Mouse (Mus musculus) right cerebral cortex, postnatal 4 days (tissue): ENCODE measurements around the gene Chst11.

Experiments used
- DNase-seq: peaks from one replicate; pipeline ENCODE4 v3.0.0-alpha.2; 2022

Gene Chst11

DNA sequence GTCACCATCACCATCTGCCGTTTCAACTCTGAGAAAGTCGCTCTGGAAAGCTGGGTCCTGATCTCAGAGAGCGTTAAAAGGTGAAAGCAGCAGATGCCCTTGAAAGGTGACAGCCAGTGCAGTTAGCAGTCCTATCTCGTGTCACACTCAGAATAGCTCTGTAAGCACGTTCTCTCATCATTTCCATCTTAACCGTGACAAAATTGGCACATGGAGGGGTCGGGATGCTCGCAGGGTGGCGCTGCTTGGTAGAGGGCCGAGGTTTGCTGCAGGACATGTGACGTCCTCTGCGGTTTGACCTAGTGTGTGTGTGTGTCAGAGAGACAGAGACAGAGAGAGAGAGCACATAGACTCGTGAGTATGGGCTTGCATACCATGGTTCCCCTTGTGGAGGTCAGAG lies 94.5 kb downstream of the Chst11 start:
- DNase-seq, result no peak

DNA sequence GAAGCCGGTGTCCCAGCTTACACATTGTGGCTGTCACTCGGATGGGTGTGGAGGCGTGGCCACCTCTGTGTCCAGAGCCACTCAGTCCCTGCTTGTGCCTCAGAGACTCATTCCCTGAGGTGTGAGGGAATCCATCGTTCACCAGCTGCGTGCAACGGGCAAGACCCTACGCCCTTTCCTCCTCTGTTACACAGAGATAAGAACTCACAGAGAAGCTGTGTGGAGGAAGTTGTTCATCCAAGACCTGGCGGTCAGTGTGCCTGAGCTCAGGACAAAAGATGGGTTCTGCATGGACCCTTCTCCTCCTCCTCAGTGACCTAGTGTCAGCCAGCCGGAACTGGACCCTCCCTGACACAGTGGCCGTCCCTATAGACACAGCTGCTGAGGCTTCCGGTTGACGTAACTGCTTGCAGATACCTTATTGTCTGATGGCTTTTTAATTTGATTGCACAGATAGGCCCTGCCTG lies 95.0 kb downstream of the Chst11 start:
- no peak for DNase-seq

DNA sequence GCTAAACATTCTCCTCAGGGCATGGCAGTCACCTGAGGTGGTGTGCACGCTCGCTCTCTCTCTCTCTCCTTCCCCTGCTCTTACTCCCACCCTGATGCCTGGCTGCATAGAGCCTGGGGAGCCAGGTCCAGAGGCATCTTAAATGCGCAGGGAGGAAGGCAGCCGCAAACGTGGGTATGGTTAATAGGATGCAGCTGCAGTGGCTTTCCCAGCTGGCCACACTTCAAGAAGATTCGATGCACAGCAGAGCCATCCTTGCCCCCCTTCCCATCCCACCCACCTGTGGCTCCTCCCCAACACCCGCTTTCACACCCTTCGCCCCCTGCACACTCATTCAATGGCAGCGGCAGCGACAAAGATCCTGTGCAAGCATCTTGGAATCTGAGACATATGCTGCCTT lies 95.6 kb downstream of the Chst11 start:
- DNase-seq, result no peak

DNA sequence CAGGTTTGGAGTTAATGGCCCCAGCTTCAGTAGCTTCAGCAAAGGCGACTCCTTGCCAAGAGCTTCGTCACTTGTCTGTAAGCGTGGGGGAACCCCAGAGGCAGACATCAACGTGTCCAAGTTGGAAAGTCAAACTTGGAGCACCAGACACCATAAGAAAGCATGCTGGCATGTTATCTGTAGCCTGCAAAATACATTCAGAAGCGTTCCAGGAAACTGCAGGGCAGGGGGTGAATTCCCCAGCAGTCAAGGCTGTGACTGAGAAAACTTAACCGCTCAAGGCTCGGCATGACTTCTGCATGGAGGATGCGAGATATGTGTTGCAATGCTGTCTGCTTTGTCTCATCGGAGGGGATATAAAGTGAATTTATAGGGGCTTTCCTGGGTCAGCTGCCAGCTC lies 98.6 kb downstream of the Chst11 start:
- no peak for DNase-seq

DNA sequence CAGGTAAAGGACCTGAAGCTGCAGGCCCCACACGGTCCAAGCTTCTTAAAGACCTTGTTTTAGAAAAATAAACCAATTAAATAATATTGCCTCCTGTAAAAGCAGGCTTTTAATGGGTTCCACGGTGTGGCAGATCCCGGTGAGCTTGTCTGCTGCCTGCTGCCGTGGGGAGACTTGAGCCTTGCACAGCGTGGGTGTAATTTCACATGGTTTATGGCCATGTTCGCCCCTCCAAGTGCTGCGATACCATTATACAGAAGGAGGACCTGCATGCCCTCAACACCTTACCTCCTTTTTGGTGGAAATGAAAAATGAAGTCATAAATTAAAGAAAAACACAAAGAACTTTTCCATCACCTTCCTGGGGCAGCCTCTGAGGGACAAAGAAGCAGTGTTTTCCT lies 103.0 kb downstream of the Chst11 start:
- DNase-seq, result no peak

DNA sequence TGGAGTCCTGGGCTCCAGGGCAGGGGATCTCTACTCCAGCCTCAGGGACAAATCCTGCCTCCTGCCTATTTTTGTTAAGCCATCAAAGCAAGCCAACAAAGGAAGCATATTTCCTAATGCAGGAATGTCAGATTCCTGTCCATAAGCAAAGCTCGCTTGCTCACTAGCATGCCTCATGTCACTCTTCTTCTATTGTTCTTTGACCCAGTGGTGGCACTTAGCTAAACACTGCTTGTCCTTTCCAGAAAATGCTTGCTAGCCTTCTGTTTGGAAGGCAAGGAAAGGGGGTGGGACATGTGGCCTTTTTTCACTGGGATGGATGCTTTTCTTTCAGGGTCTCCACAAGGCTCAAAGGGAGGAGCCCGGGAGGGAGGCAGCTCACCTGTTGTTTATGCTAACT lies 103.5 kb downstream of the Chst11 start:
- no peak for DNase-seq

DNA sequence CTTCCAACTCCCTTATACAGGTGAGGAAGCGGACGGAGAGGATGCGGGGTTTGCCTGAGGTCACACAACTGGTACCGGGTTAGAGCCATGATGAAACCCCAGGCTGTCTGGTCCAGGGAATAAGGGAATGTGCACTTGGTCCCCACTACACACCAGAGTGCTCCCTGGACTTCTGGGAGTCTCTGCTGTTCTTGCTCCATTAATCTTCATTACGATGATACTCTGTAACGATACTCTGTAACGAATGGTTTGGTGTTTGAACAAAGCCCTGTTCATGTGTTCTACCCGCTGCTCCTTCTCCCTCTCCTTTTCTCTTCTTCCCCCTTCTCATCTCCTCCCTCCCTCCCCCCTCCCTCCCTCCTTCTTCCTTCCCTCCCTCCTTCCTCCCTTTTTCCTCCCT lies 104.9 kb downstream of the Chst11 start:
- no peak for DNase-seq

DNA sequence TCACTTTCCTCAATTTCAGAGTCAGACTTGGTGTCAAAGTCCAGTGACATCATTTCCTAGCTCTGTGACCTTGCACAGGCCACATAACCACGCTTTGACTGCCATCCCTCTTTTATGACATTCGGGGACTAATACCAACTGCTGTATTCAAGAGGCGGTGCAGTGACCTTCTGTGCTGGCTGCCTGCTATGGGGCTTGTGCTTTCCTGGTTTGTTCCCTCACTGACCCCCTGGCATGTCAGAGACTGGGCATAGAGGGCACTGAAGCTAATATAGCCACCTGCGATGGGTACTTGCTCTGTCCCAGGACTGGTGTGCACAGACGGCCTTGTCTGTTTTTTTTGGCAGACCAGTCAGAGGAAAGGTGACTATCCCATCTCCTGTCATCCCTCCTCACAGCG lies 108.4 kb downstream of the Chst11 start:
- no peak for DNase-seq

DNA sequence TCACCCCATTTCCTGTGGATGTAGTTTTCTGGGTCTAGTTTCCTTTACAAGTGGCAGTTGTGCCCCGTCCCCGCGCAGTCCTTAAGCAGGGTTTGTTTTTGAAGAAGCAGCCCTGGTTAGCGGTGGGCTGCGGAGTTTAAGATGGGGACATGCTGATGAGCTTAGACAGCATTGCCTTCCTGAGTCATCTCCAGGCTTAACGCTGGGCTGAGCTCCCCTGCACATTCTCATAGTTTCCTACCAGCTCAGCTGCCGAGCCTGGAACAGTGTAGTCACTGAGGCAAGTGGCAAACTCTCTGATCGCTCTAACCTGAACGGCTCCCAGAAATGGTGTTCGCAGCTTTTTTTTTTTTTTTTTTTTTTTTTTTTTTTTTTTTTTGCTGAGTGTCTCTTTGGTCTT lies 109.0 kb downstream of the Chst11 start:
- no peak for DNase-seq

DNA sequence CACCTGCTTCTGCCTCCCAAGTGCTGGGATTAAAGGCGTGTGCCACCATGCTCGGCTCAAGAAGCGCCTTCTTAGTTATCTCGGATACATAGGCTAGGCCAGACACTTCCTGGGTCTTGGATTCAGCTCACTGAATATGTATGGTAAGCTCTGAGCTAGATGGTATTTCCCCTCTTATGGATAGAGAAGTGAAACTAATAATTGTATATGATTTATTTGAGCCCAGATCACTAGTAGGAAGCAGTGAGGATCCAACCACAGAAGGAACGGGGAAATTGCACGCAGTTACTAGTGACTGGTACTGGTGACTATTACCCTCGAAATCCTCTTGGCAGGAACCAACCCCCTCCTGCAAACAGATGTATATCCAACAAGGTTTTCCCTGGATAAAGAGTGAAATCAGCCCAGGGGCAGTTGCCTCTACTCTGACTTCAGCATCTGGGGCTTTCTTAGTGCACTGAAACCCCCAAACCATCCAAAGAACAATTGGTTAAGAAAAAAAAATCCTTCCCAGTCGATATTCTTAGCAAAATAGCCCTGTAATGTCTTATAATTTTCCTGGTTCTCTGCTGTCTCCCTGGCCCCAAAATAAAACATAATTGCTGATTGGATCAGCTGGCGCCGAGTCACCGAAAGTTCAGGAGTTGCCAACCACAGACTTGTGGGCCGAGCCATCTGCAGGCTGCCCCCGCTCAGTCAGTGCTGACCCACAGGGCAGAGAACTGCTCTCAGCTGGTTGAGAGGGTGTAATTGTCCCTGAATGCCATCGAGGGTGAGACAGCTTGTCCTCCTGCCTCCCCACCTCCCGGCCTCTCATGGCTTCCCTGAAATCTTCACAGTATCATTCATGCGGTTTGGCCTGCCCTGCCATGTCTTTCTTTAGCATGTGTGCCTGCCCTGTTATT lies 109.8 kb downstream of the Chst11 start:
- DNase-seq, result no peak

DNA sequence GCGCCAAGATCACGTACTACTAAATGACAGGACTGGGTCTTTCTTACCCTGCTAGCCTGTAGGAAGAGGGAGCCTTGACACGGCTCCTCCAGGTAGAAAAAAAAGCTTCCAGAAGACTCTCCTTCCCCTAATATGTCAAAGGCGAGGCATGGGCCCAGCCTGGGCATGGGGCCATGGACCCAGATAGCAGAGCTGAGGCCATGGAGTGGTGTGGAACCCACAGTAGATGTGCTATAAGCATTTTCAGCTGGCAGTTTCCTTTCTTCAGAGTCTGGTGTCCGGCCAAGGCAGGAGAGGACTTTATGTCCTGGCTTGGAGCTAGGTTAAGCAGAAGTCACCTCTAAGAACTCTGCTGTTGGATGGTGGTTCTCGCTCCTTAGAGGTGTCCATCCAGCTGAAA lies 111.0 kb downstream of the Chst11 start:
- no peak for DNase-seq

DNA sequence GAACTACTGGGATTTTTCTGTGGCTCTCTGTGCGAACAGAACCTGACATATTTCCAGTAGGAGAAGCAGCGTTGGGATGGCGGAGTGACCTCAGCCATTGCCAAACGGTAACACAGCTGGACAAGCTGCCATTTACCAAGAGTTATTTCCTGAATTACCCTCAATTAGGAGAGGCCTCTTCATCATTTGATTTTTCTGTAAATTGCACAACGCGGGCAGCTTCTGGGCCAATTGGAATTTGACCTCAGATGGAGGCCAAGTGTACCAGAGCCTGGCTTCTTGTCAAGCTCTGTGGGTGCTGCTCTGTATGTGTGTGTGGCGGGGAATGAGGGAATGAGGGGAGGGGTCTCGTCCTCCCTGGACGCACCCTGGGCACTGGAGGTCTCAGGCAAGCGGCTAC lies 113.6 kb downstream of the Chst11 start:
- DNase-seq, result no peak

DNA sequence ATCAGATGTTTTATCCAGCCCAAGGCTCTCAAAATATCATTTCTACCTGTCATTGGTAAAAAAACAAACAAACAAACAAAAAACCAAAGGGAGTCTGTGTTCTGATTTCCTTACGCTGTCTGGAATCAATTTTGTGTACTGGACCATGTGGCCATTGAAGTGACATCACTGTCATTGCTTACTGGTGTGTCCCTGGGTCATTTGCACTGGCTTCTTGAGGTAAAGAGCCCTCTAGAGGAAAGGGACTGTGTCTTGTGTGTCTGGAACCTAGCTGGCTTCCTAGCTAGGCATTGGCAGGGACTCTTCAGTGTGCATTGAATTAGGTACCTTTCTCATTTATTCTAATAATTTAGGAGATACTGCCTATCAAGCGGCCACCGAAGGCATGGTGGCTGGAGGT lies 114.4 kb downstream of the Chst11 start:
- DNase-seq, result no peak

DNA sequence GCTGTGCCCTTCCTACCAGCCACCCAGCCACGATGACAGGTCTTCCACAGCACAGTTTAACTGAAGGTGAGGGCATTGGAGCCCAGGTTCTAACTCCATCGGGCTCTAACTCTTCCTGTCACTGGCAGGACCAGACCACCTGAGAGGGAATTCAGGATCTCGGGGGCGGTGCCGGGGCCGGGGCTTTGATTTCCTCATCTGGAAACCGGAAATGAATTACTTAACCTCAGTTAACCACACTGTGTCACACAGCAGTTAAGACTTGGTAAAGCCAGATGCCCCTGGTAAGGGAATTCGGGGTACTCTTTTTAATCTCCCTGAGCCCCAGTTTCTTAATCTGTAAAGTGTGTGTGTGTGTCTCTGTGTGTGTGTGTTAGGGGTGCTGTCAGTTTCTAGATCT lies 115.6 kb downstream of the Chst11 start:
- DNase-seq, result no peak

DNA sequence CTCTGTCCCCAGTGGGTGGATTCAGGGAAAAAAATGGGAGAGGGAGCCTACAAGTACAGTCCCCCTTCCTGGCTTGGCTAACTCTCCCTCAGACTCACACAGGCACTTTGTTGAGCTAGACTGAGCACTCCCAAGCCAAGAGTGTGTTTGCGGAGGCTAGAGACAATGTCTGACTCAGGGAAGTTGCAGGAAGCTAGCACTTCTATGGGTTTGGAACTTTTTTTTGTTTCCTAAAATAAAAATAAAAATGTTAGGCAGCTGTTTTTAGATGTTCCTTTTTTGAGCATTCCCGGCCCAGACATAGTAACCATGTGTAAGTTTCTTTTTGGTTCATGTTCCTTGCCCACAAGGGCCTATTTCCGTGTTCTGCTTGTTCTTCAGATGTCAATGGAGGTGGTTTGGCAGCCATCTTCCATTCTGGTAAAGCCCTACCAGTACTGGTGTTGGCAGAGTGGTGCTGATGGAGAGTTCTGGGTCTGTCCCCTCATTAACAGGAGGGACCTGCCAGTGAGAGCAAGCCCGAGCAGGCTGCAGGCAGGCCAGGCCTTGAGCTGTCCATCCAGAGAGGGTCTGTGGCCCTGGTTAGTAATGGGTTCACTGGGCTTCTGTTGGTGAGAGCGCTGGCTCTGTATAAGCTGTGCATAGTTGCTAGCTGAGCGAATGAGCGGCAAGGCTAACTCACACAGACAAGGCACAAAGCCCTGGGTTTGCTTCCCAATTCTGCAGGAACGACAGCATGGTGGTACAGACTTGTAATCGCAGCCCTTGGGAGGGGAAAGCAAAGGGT lies 116.3 kb downstream of the Chst11 start:
- no peak for DNase-seq

DNA sequence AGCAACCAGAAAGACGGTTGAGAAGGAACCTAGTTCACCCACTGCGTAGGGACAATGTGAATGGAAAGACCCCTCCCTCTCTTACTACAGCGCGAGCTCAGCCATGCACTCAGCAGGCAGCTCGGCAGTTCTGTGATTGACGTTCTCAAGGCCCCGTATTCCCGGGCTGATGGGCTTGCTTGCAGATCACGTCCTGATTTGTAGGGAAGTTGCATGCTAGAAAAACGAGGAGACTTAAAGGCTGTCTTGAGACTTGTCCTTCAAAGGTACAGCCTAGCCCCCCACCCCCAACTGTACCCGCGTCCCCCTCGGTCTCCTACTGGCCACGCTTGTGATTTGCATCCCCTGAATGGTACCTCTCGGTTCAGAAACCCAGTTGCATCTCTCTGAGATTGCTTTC lies 117.4 kb downstream of the Chst11 start:
- DNase-seq, result no peak

DNA sequence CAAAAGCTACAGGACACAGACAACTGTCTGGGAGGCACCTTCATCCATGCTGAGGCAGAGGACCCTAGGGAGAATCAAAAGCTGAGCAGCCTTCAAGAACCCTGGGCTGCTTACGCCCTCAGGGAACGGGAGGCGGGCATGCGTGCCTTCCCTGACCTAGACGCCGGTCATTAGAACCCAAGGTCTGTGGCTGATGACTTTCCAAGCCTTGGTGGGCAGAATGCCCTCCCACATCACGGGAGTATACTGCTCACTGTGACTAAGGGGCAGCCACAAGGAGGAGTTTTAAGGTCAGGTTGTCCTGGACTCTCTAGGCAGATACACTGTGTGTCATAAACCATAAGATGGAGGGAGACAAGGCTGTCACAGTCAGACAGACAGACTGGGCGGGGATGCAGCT lies 118.9 kb downstream of the Chst11 start:
- no peak for DNase-seq

DNA sequence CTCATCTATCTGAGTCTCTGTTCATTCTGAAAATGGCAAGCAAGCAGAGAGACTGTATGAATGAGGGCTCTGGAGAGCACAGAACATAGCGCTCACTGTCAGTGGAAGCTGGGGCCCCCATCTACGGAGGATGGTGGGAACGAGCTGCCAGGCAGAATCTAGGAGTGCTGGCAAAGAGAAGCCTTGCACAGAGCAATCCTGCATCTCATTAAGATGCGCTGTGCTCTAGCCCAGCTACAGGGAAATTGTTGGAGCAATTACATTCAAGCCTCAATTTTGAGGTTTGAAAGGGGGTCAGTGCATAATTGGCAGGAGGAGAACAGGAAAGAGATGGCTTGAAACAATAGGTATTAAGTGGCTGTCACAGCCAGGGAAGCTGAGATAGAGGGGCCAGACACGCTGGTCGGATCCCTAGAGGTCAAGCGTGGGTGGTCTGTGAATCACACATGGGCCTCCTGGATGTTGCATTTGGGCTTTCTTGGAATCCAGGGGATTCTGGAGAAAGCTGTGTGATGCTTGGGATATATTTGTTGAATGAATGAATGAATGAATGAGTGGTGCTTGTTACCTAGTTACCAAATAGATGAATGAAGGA lies 121.0 kb downstream of the Chst11 start:
- DNase-seq, result peak; percentile 50

DNA sequence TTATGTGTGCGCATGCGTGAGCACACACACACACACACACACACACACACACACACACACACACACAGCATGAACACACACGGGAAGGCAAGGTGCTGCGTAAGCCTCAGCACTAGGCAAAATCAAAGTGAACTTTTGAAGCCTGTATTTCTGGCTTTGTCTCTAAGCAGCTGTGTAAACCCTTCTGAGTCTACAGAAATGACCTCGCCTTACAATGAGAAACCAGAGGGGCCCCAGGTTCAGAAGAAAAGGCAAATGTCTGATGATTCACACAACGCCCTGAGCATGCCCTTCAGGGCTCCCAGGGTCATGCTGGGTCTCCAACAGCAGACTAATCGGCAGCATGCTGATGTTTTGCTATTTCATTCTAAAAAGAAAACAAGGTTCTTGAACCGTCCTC lies 122.1 kb downstream of the Chst11 start:
- DNase-seq, result no peak

DNA sequence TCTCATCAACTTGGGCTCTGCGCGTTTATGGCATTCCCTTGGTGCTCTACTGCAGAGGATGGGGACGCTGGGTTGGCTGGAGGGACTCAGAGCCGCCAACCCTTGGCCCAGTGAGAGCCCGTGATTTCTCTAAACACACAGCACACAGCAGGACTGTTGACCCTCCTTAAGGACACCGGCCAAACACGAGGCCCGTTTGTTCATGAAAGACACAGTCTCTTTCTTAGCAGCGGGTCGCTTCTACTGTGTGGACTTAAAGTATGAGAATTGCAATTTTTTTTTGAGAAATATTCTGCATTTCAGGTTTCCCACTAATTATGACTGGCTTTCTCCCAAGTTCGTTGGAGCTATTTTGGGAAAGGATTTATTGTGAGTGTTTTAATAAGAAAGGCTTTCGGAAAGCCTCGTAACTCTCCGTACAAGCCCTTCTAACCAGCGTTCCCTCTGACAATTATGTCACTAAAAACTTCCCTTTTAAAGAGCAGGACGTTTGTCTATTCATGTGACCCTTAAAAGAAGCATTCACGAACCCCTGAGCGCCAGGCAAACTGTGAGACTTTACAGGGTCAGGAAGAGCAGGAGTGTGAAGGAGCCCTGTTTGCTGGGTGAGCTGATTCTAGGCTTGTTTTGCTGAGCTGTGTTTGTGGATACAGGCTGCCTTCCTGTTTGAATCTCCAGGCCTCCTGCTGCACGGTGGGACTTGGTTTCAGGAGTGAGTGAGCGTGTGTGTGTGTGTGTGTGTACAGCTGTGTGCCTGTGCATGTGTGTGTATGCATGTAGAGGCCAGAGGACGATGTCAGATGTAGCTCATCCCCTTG lies 122.8 kb downstream of the Chst11 start:
- DNase-seq, result no peak

DNA sequence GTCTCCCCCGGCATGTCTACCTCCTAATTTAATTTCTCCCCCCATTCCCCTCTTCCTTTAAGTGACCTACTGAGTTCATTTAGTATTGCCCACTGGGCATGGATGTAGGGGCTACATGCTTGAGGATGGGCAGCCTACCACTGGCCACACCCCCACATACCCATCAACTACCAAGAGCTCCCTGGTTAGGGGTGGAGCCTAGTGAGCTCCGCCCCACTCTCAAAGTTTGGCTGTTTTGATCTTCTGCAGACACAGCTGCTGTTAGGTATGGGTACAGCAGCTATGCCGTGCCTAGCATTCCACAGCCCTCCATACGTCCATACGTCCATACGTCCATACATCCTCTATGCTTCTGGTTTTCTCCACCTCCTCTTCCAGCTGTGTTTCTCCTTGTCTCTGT lies 123.6 kb downstream of the Chst11 start:
- DNase-seq, result no peak

DNA sequence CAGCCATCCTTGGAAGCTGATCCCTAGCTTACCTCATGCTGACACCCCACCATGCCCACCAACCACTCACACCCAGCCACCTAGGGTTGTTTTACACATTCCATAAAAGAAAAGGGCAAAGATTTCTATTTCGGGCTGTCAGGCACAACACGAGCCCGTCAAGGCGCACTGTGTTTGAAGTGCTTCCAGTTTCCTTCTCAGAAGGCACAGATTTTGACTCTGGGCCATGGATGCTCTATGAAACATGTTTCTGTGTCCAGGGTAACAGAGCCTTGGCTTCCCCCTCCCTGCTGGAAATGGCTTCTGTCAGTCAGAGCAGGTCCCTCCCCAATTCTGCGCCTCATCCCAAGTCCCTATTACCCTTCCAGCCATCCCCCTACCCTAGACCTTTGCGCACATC lies 125.7 kb downstream of the Chst11 start:
- no peak for DNase-seq

DNA sequence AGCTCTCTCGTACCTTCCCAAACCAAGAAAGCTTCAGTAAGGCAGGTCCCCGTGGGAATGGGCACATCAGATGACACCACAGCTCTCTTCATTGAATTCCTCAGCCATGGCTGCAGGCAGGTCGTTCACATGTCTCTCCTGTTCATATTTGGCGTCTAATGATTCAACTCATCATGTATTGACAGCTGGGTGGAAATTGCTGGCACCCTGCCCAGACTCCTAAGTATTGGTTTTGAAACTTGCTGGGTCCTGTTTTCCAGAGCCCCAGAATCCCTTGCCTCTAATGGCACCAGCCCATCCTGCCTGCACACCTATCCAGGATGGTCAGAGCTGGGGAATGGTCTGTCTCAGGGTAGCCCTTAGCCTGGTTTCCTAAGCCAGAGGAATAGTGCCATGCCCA lies 127.0 kb downstream of the Chst11 start:
- DNase-seq, result peak; percentile 62
